Mouse (Mus musculus): Measurements from ENCODE around the gene Gna15. TPM values are rescaled to one million over a fixed set of nuclear protein-coding genes. Genes with fewer than 3 reads are reported as not detected.

Gna15 gene
- polyA plus RNA-seq, 1 experiment from 2014 or later: 3.6 TPM

- Histone ChIP-seq H3K4me1 (ENCODE audit: control insufficient read depth, insufficient read depth, low read length) (peaks cover 12% of the 10 kb centered on the region), H3K9ac (replicated peaks; ENCODE audit: low read depth, low read length) (no peak overlapping the region), H3K4me2 (replicated peaks; ENCODE audit: low read depth, low read length) (no peak overlapping the region), H3K36me3 (ENCODE audit: control insufficient read depth, insufficient read depth, low read length) (no peaks in the 10 kb centered on the region), H3K4me3 (ENCODE audit: low read depth, low read length) (no peak overlapping the region), H3K9me3 (ENCODE audit: control insufficient read depth, low read depth, low read length) (no peaks in the 10 kb centered on the region), H3K27me3 (ENCODE audit: control insufficient read depth, insufficient read depth, low read length) (no peaks in the 10 kb centered on the region), H3K27ac (ENCODE audit: low read length) (no peak overlapping the region)
- WGBS: 83% methylated on average over 38 of the region's 38 CpGs
- no peak for ATAC-seq (ENCODE audit: insufficient number of reproducible peaks, insufficient read depth, low FRiP score, low read depth)
These were observed 25.4 kb downstream of the Gna15 start for GRCm38 (mm10) chr10:81498316-81499249.

DNA sequence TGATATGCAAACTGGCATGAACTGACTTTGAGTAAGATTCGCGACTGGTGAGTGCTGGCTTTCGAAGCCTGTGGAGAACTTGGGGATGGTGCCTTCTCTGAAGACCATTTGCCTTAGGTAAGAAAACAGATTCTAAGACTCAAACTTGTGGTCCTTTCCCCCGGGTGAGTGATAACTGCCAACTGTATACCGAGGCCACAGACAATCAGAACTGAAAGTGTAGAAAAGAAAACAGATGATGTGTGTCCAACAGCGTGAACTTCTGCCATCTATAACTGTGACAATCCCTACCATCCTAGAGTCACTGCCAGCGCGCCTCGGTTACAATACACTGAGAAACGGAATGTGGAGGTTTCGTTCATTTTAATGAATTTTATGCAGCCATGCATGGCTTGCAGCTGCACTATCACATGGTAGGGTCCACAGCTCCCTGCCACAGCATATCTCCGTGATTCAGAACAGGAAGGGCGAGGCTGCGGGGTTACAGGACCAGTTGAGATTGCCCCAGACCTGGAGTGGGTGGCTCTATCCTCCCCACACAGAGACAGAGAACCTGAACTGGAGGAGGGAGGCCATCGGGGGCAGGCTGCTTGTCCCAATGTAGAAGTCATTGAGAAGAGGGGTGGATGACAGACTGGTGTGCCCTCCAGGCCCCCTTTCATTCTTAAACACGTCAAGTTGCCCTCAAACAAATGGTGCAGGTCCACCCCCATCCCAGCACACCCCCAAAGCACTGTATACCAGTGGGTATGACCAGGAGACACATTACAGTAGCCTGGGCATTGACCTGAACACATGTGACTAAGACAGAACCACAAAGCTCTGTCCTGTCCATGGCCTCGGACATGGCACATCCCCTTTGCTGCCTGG is 26.4 kb downstream of the Gna15 start:
- Histone ChIP-seq H3K9ac (replicated peaks; ENCODE audit: low read depth, low read length) (no peak overlapping the region), H3K4me1 (ENCODE audit: control insufficient read depth, insufficient read depth, low read length) (peaks cover 12% of the 10 kb centered on the region), H3K27ac (ENCODE audit: low read length) (no peak overlapping the region), H3K27me3 (ENCODE audit: control insufficient read depth, insufficient read depth, low read length) (no peaks in the 10 kb centered on the region), H3K9me3 (ENCODE audit: control insufficient read depth, low read depth, low read length) (no peaks in the 10 kb centered on the region), H3K4me2 (replicated peaks; ENCODE audit: low read depth, low read length) (peak overlapping the region; percentile 42; the same call in 1 of the 2 replicates), H3K36me3 (ENCODE audit: control insufficient read depth, insufficient read depth, low read length) (peaks cover 5% of the 10 kb centered on the region), H3K4me3 (ENCODE audit: low read depth, low read length) (peak overlapping the region; percentile 70; the same call in 1 of the 2 replicates)
- 84% methylated on average over 17 of the region's 17 CpGs for WGBS
- no peak for ATAC-seq (ENCODE audit: insufficient number of reproducible peaks, insufficient read depth, low FRiP score, low read depth)

GRCm38 (mm10) chr10:81496969-81497368 is 27.1 kb downstream of the Gna15 start:
- Histone ChIP-seq H3K36me3 (ENCODE audit: control insufficient read depth, insufficient read depth, low read length) (peaks cover 11% of the 10 kb centered on the region), H3K27me3 (ENCODE audit: control insufficient read depth, insufficient read depth, low read length) (no peaks in the 10 kb centered on the region), H3K4me3 (ENCODE audit: low read depth, low read length) (peak overlapping the region; percentile 70), H3K9me3 (ENCODE audit: control insufficient read depth, low read depth, low read length) (no peaks in the 10 kb centered on the region), H3K9ac (replicated peaks; ENCODE audit: low read depth, low read length) (no peak overlapping the region), H3K27ac (ENCODE audit: low read length) (no peak overlapping the region), H3K4me2 (replicated peaks; ENCODE audit: low read depth, low read length) (peak overlapping the region; percentile 42), H3K4me1 (ENCODE audit: control insufficient read depth, insufficient read depth, low read length) (peaks cover 12% of the 10 kb centered on the region)
- WGBS: 27% methylated on average over 4 of the region's 4 CpGs
- ATAC-seq (ENCODE audit: insufficient number of reproducible peaks, insufficient read depth, low FRiP score, low read depth): no peak

GRCm38 (mm10) chr10:81496264-81496901 is 27.6 kb downstream of the Gna15 start, which contains the start of gene Ncln:
Gene Ncln (minus strand): TSS chr10:81496392.
- Histone ChIP-seq H3K9ac (replicated peaks; ENCODE audit: low read depth, low read length) (peak within 1 kb of the TSS; percentile 85), H3K27ac (ENCODE audit: low read length) (0 out of 2 replicates have a peak within 1 kb of the TSS, but pooled peaks have one; percentile 44), H3K36me3 (ENCODE audit: control insufficient read depth, insufficient read depth, low read length) (peaks cover 17% of the 10 kb centered on the region), H3K9me3 (ENCODE audit: control insufficient read depth, low read depth, low read length) (no peaks in the 10 kb centered on the region), H3K4me3 (ENCODE audit: low read depth, low read length) (peak within 1 kb of the TSS; percentile 70), H3K4me1 (ENCODE audit: control insufficient read depth, insufficient read depth, low read length) (peaks cover 12% of the 10 kb centered on the region), H3K27me3 (ENCODE audit: control insufficient read depth, insufficient read depth, low read length) (no peaks in the 10 kb centered on the region), H3K4me2 (replicated peaks; ENCODE audit: low read depth, low read length) (peak within 1 kb of the TSS; percentile 93)
- ATAC-seq (ENCODE audit: insufficient number of reproducible peaks, insufficient read depth, low FRiP score, low read depth): peak; percentile 96
- WGBS: under 1% methylated on average over 43 of the region's 45 CpGs

GRCm38 (mm10) chr10:81495616-81496263 is 28.3 kb downstream of the Gna15 start:
- ATAC-seq (ENCODE audit: insufficient number of reproducible peaks, insufficient read depth, low FRiP score, low read depth): peak; percentile 12; the same call in 1 of the 2 replicates
- peaks cover 12% of the 10 kb centered on the region for H3K4me1 ChIP-seq (ENCODE audit: control insufficient read depth, insufficient read depth, low read length)
- 0 out of 2 replicates have a peak overlapping the region, but pooled peaks have one; percentile 44 for H3K27ac ChIP-seq (ENCODE audit: low read length)
- no peaks in the 10 kb centered on the region for H3K27me3 ChIP-seq (ENCODE audit: control insufficient read depth, insufficient read depth, low read length)
- H3K9ac ChIP-seq (replicated peaks; ENCODE audit: low read depth, low read length): peak overlapping the region; percentile 85
- peaks cover 23% of the 10 kb centered on the region for H3K36me3 ChIP-seq (ENCODE audit: control insufficient read depth, insufficient read depth, low read length)
- peak overlapping the region; percentile 70 for H3K4me3 ChIP-seq (ENCODE audit: low read depth, low read length)
- H3K4me2 ChIP-seq (replicated peaks; ENCODE audit: low read depth, low read length): peak overlapping the region; percentile 93
- WGBS: 2% methylated on average over 41 of the region's 41 CpGs
- H3K9me3 ChIP-seq (ENCODE audit: control insufficient read depth, low read depth, low read length): no peaks in the 10 kb centered on the region

DNA sequence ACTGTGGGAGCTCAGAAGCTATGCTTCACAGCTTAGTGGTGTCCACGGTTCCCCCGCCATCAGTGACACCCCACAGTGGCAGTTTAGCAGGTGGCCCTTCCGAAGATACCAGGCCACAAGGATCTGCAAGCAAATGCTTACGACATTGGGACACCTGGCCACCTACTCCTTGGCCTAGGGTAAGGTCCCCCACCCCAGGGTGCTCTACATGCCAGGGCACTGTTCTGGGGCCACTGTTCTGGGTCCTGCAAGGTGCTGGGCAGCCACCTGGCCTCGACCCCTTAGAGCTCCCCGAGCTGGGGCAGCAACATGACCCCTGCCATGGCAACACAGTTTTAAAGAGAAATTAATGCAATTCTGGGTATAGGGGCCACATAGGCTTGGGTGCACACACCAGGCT is 28.9 kb downstream of the Gna15 start:
- Histone ChIP-seq H3K27ac (ENCODE audit: low read length) (no peak overlapping the region), H3K4me1 (ENCODE audit: control insufficient read depth, insufficient read depth, low read length) (peaks cover 12% of the 10 kb centered on the region), H3K27me3 (ENCODE audit: control insufficient read depth, insufficient read depth, low read length) (no peaks in the 10 kb centered on the region), H3K9me3 (ENCODE audit: control insufficient read depth, low read depth, low read length) (no peaks in the 10 kb centered on the region), H3K9ac (replicated peaks; ENCODE audit: low read depth, low read length) (peak overlapping the region; percentile 85), H3K36me3 (ENCODE audit: control insufficient read depth, insufficient read depth, low read length) (peaks cover 29% of the 10 kb centered on the region), H3K4me3 (ENCODE audit: low read depth, low read length) (peak overlapping the region; percentile 70), H3K4me2 (replicated peaks; ENCODE audit: low read depth, low read length) (peak overlapping the region; percentile 93)
- WGBS: 70% methylated on average over 6 of the region's 6 CpGs
- no peak for ATAC-seq (ENCODE audit: insufficient number of reproducible peaks, insufficient read depth, low FRiP score, low read depth)

GRCm38 (mm10) chr10:81494260-81495041 is 29.6 kb downstream of the Gna15 start:
- no peak for ATAC-seq (ENCODE audit: insufficient number of reproducible peaks, insufficient read depth, low FRiP score, low read depth)
- Histone ChIP-seq H3K27ac (ENCODE audit: low read length) (no peak overlapping the region), H3K4me3 (ENCODE audit: low read depth, low read length) (no peak overlapping the region), H3K9me3 (ENCODE audit: control insufficient read depth, low read depth, low read length) (no peaks in the 10 kb centered on the region), H3K4me2 (replicated peaks; ENCODE audit: low read depth, low read length) (peak overlapping the region; percentile 93; the same call in 1 of the 2 replicates), H3K36me3 (ENCODE audit: control insufficient read depth, insufficient read depth, low read length) (peaks cover 36% of the 10 kb centered on the region), H3K4me1 (ENCODE audit: control insufficient read depth, insufficient read depth, low read length) (peaks cover 12% of the 10 kb centered on the region), H3K27me3 (ENCODE audit: control insufficient read depth, insufficient read depth, low read length) (no peaks in the 10 kb centered on the region), H3K9ac (replicated peaks; ENCODE audit: low read depth, low read length) (no peak overlapping the region)
- 84% methylated on average over 11 of the region's 11 CpGs for WGBS
